Mouse (Mus musculus): ENCODE measurements at regions not wholly inside any gene's neighbourhood (a gene's known extent, or its start where the extent isn't known, plus 50 kb on each side); places are given as distances from the start of the nearest gene placed in this dataset.
"Not testable (repeated sequence)": the region's sequence is repeated elsewhere in the genome, so short reads cannot be mapped to it uniquely, and the experiment has no call there.

GRCm38 (mm10) chrX:50602461-50602875 lies 174.2 kb upstream of the Olfr1324 start:
- peak in 1 of 2 experiments; percentile 77 for DNase-seq

GRCm38 (mm10) chrX:50600262-50600661 lies 172.0 kb upstream of the Olfr1324 start:
- peak in 1 of 2 experiments; percentile 89 for DNase-seq

- DNase-seq, result peak in 1 of 2 experiments; percentile 85
Observed at GRCm38 (mm10) chrX:50599780-50600179, 171.5 kb upstream of the Olfr1324 start.

GRCm38 (mm10) chrX:50597626-50598025 lies 169.3 kb upstream of the Olfr1324 start:
- peak in 1 of 2 experiments; percentile 68 for DNase-seq

- peak in 1 of 2 experiments; percentile 85 for DNase-seq
Observed at GRCm38 (mm10) chrX:50597105-50597504, 168.8 kb upstream of the Olfr1324 start.

- DNase-seq, result peak in 1 of 2 experiments; percentile 73
Observed at GRCm38 (mm10) chrX:50594976-50595375, 166.7 kb upstream of the Olfr1324 start.

- DNase-seq, result peak in 1 of 2 experiments; percentile 74
Observed at GRCm38 (mm10) chrX:50591477-50591876, 163.2 kb upstream of the Olfr1324 start.

GRCm38 (mm10) chrX:50590673-50591341 lies 162.5 kb upstream of the Olfr1324 start:
- DNase-seq, result peak in 1 of 2 experiments; percentile 84

GRCm38 (mm10) chrX:50588892-50589291 lies 160.6 kb upstream of the Olfr1324 start:
- no peak for DNase-seq

- DNase-seq, result peak in 1 of 2 experiments; percentile 80
Observed at GRCm38 (mm10) chrX:50583741-50584580, 155.7 kb upstream of the Olfr1324 start.

GRCm38 (mm10) chrX:50580200-50580599 lies 151.9 kb upstream of the Olfr1324 start:
- peak in 1 of 2 experiments; percentile 85 for DNase-seq

GRCm38 (mm10) chrX:50576824-50577223 lies 148.5 kb upstream of the Olfr1324 start:
- peak; percentile 20 to 91 for DNase-seq

- DNase-seq, result peak; percentile 13 to 91
Observed at GRCm38 (mm10) chrX:50572191-50573095, 144.1 kb upstream of the Olfr1324 start.

- peak in 1 of 2 experiments; percentile 90 for DNase-seq
Observed at GRCm38 (mm10) chrX:50569087-50569486, 140.8 kb upstream of the Olfr1324 start.

- DNase-seq, result peak; percentile 4 to 92
Observed at GRCm38 (mm10) chrX:50566345-50566744, 138.0 kb upstream of the Olfr1324 start.

GRCm38 (mm10) chrX:50565031-50565430 lies 136.7 kb upstream of the Olfr1324 start:
- DNase-seq, result not testable (repeated sequence)

- DNase-seq, result peak in 1 of 2 experiments; percentile 77
Observed at GRCm38 (mm10) chrX:50560915-50561314, 132.6 kb upstream of the Olfr1324 start.

GRCm38 (mm10) chrX:50550297-50550696 lies 122.0 kb upstream of the Olfr1324 start:
- DNase-seq, result peak in 1 of 2 experiments; percentile 67

GRCm38 (mm10) chrX:50549713-50550112 lies 121.4 kb upstream of the Olfr1324 start:
- peak in 1 of 2 experiments; percentile 86 for DNase-seq

GRCm38 (mm10) chrX:50537785-50538159 lies 109.5 kb upstream of the Olfr1324 start:
- DNase-seq, result not testable (repeated sequence)

- peak; percentile 29 to 71 for DNase-seq
Observed at GRCm38 (mm10) chrX:50537122-50537784, 109.0 kb upstream of the Olfr1324 start.

- DNase-seq, result no peak
Observed at GRCm38 (mm10) chrX:50504047-50504446, 75.7 kb upstream of the Olfr1324 start.

Measured in kidney, postnatal 4 days (tissue).